ENCODE assay signal across 8 mouse cellular contexts in genomic region chrX:53056627-53057026, GRCm38 (mm10).
DNase-seq lines count a peak whose midpoint lies in the region; ATAC-seq lines count a peak whose summit lies in the region.

No protein-coding gene starts in this region.

- peak; percentile 4; the same call in 1 of the 2 replicates for ATAC-seq in heart, embryonic 14.5 days (ENCODE audit: insufficient number of reproducible peaks, insufficient read depth, low FRiP score, low read depth)

- peak overlapping the region; percentile 61; the same call in 1 of the 2 replicates for H3K4me2 ChIP-seq in heart, embryonic 14.5 days (ENCODE audit: low read length)

- H3K4me3 ChIP-seq in heart, embryonic 14.5 days (ENCODE audit: control insufficient read depth in 1 of 2, insufficient read depth in 1 of 2, low read depth in 1 of 2, low read length in 2 of 2): peak overlapping the region; percentile 65 to 84

- peaks cover 0 to 3% of the 10 kb centered on the region in 2 experiments; a peak in 2 of 4 replicates for H3K4me1 ChIP-seq in heart, embryonic 14.5 days (ENCODE audit: control insufficient read depth in 2 of 2, insufficient read depth in 2 of 2, low read length in 2 of 2)

- intact Hi-C loops in left cerebral cortex, postnatal 4 days (cut with DNase I): no loop called here

- peak; percentile 11 for DNase-seq in left cerebral cortex, postnatal 4 days
- DNase-seq in left cerebral cortex, adult 11 months (ENCODE audit: low spot score): no peak
- peak; percentile 51 for DNase-seq in embryo, embryonic 10 days (ENCODE audit: low spot score)
- peak; percentile 70 for DNase-seq in kidney, postnatal 10 days
- peak; percentile 59 to 65 for DNase-seq in lung, postnatal 4 days
- DNase-seq in spleen, postnatal 14 days (ENCODE audit: low spot score in 2 of 2): peak; percentile 14 to 15
- DNase-seq in layer of hippocampus, postnatal 36 days: no peak

- no peaks in the 10 kb centered on the region for H3K9me3 ChIP-seq in heart, embryonic 14.5 days (ENCODE audit: control insufficient read depth, low read length)

- WGBS in heart, embryonic 14.5 days: 12% methylated on average over 24 of the region's 33 CpGs

- peak overlapping the region; percentile 98 to 99 for H3K27ac ChIP-seq in heart, embryonic 14.5 days (replicated peaks in 1 of 2; ENCODE audit: control insufficient read depth in 1 of 2, insufficient read depth in 1 of 2, low read depth in 2 of 2, low read length in 2 of 2)

- H3K27me3 ChIP-seq in heart, embryonic 14.5 days (ENCODE audit: control insufficient read depth, insufficient read depth, low read length): no peaks in the 10 kb centered on the region

- H3K9ac ChIP-seq in heart, embryonic 14.5 days (ENCODE audit: low read length): peak overlapping the region; percentile 97

- H3K36me3 ChIP-seq in heart, embryonic 14.5 days (ENCODE audit: control insufficient read depth, insufficient read depth, low read length): peaks cover 13% of the 10 kb centered on the region; the same call in 1 of the 2 replicates

Comparison
In these comparisons a context has a peak if more than half of its experiments do, and no peak if none do; other contexts are left out.
1. DNase-seq: peak in left cerebral cortex, postnatal 4 days (single experiment), embryo, embryonic 10 days (single experiment), kidney, postnatal 10 days (single experiment), lung, postnatal 4 days (2 of 2) and spleen, postnatal 14 days (2 of 2); none in left cerebral cortex, adult 11 months (single experiment) and layer of hippocampus, postnatal 36 days (0 of 2).